8 mouse cellular contexts compared by ENCODE assay signal in the genomic region with DNA sequence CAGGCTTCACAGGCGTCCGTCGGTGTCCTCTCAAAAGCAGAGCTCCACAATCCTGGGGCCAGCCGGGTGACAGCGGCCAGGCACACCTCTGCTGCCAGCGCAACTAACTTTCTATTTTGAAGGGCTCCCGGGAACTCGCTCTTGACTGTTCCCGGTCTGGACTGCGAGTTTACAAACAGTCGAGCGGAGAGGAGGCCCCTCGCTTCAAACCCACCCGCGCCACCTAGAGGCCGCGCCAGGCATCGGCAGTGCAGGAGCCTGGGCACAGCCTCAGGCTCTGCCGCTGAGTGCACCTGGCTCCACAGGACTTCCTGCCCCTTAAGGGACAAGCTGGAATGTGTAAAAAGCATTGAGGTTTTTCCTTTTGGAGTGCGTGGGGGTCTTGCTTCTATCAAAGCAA. TPM values are rescaled to one million over a fixed set of nuclear protein-coding genes. Genes with fewer than 3 reads are reported as not detected.
DNase-seq lines count a peak whose midpoint lies in the region; ATAC-seq and TF ChIP-seq lines count a peak whose summit lies in the region.

A gene (minus strand): TSS at position 122 of the 400 bp plus-strand sequence.

- no peak within 1 kb of the TSS for H3K9ac ChIP-seq in forebrain, embryonic 13.5 days
- no peak within 1 kb of the TSS for H3K9ac ChIP-seq in liver, embryonic 15.5 days
- no peak within 1 kb of the TSS for H3K9ac ChIP-seq in neural tube, embryonic 13.5 days

- TF ChIP-seq CTCF in testis, adult 2 months (IDR thresholded peaks at IDR 0.05; ENCODE audit: control insufficient read depth, insufficient read depth, insufficient replicate concordance, low read depth, low read length), result peak; percentile 89

- H3K36me3 ChIP-seq in forebrain, embryonic 13.5 days (ENCODE audit: poor library complexity, severe bottlenecking), result no peaks in the 10 kb centered on the region
- no peaks in the 10 kb centered on the region for H3K36me3 ChIP-seq in liver, embryonic 15.5 days (replicated peaks)
- no peaks in the 10 kb centered on the region for H3K36me3 ChIP-seq in neural tube, embryonic 13.5 days
- no peaks in the 10 kb centered on the region for H3K36me3 ChIP-seq in testis, adult 2 months (ENCODE audit: control insufficient read depth, insufficient read depth, low read length)

- no peaks in the 10 kb centered on the region for H3K9me3 ChIP-seq in forebrain, embryonic 13.5 days (replicated peaks)
- H3K9me3 ChIP-seq in liver, embryonic 15.5 days (replicated peaks), result no peaks in the 10 kb centered on the region
- H3K9me3 ChIP-seq in neural tube, embryonic 13.5 days, result no peaks in the 10 kb centered on the region

- WGBS in forebrain, embryonic 13.5 days, result 1% methylated on average over 20 of the region's 20 CpGs
- WGBS in liver, embryonic 15.5 days (ENCODE audit: insufficient replicate concordance), result 3% methylated on average over 20 of the region's 20 CpGs
- 3% methylated on average over 20 of the region's 20 CpGs for WGBS in neural tube, embryonic 13.5 days

- H3K4me1 ChIP-seq in forebrain, embryonic 13.5 days, result peaks cover 36% of the 10 kb centered on the region
- no peaks in the 10 kb centered on the region for H3K4me1 ChIP-seq in liver, embryonic 15.5 days (replicated peaks)
- H3K4me1 ChIP-seq in neural tube, embryonic 13.5 days (replicated peaks), result peaks cover 15% of the 10 kb centered on the region
- H3K4me1 ChIP-seq in testis, adult 2 months (ENCODE audit: control insufficient read depth, insufficient read depth, low read length), result peaks cover 2% of the 10 kb centered on the region

- H3K27ac ChIP-seq in forebrain, embryonic 13.5 days, result no peak within 1 kb of the TSS
- H3K27ac ChIP-seq in liver, embryonic 15.5 days (replicated peaks), result no peak within 1 kb of the TSS
- no peak within 1 kb of the TSS for H3K27ac ChIP-seq in neural tube, embryonic 13.5 days (replicated peaks)
- H3K27ac ChIP-seq in testis, adult 2 months (ENCODE audit: control insufficient read depth, insufficient read depth, low read depth, low read length), result no peak within 1 kb of the TSS

- H3K4me2 ChIP-seq in forebrain, embryonic 13.5 days, result peak within 1 kb of the TSS; percentile 53
- peak within 1 kb of the TSS; percentile 54 for H3K4me2 ChIP-seq in liver, embryonic 15.5 days
- peak within 1 kb of the TSS; percentile 46 for H3K4me2 ChIP-seq in neural tube, embryonic 13.5 days

- 0 out of 2 replicates have a peak, but pooled peaks have one; percentile 60 for ATAC-seq in cerebellum, adult (ENCODE audit: insufficient number of reproducible peaks, low FRiP score, low TSS enrichment)
- ATAC-seq in forebrain, embryonic 13.5 days, result peak; percentile 43; the same call in 1 of the 2 replicates
- no peak for ATAC-seq in liver, embryonic 15.5 days (ENCODE audit: insufficient read depth)
- peak; percentile 76 for ATAC-seq in neural tube, embryonic 13.5 days (ENCODE audit: low read depth)

- DNase-seq in CD4-positive helper T cell, adult 2 months (ENCODE audit: low read depth, low spot score), result peak; percentile 45
- DNase-seq in heart, postnatal 10 days, result peak; percentile 81 to 90
- peak; percentile 78 to 92 for DNase-seq in kidney, postnatal 36 days

- intact Hi-C loops in heart, postnatal 10 days (cut with DNase I), result loop anchor here (1.0 to 2.0 kb wide), 4 partner anchors 22 to 115 kb away; no protein-coding TSS in a partner anchor

- no peak for TF ChIP-seq POLR2A in testis, adult 2 months (IDR thresholded peaks at IDR 0.05; ENCODE audit: control insufficient read depth, low read depth, low read length)

- peak within 1 kb of the TSS; percentile 30 for H3K4me3 ChIP-seq in forebrain, embryonic 13.5 days
- H3K4me3 ChIP-seq in liver, embryonic 15.5 days (replicated peaks), result peak within 1 kb of the TSS; percentile 27; the same call in 1 of the 2 replicates
- peak within 1 kb of the TSS; percentile 16; the same call in 1 of the 2 replicates for H3K4me3 ChIP-seq in neural tube, embryonic 13.5 days
- peak within 1 kb of the TSS; percentile 82 for H3K4me3 ChIP-seq in testis, adult 2 months (ENCODE audit: control insufficient read depth, low read depth, low read length)

- H3K27me3 ChIP-seq in forebrain, embryonic 13.5 days, result peaks cover 26% of the 10 kb centered on the region
- H3K27me3 ChIP-seq in liver, embryonic 15.5 days, result no peaks in the 10 kb centered on the region
- 0 out of 2 replicates have a peak, but pooled peaks cover 3% of the 10 kb centered on the region for H3K27me3 ChIP-seq in neural tube, embryonic 13.5 days
- H3K27me3 ChIP-seq in testis, adult 2 months (ENCODE audit: control insufficient read depth, insufficient read depth, low read length), result no peaks in the 10 kb centered on the region

RNA-seq across cellular contexts. Expression of the gene that starts here (rescaled TPM):
- 0.41 and 0.84 TPM in 2 replicates for polyA plus RNA-seq in forebrain, embryonic 13.5 days (2015; fragmentation: Nextera tagmentation; extraction: Ambion mirVana)
- under 1 TPM; 0.64 to 0.65 TPM for total RNA-seq in heart, postnatal 10 days (2021)
- polyA plus RNA-seq in liver, embryonic 15.5 days (2015; fragmentation: Nextera tagmentation; extraction: Ambion mirVana), result not detected in 2 replicates
- polyA plus RNA-seq in neural tube, embryonic 13.5 days (2015; fragmentation: Nextera tagmentation; extraction: Ambion mirVana), result 0.06 TPM in 1 of 2 replicates, not detected in the other
- 0.44 and 0.94 TPM in 2 replicates for polyA plus RNA-seq in testis, adult 2 months (2012; rRNA removed)

Comparison
In these comparisons a context has a peak if more than half of its experiments do, and no peak if none do; other contexts are left out.
1. Peak in ATAC-seq, H3K4me3 ChIP-seq and H3K4me2 ChIP-seq in forebrain, embryonic 13.5 days; RNA of the gene not detected or under 1 TPM.
2. Peak in DNase-seq in heart, postnatal 10 days; RNA of the gene not detected or under 1 TPM.
3. Peak in ATAC-seq, H3K4me3 ChIP-seq and H3K4me2 ChIP-seq in neural tube, embryonic 13.5 days; RNA of the gene not detected or under 1 TPM.
4. H3K4me3 ChIP-seq: peak in every context shown above with its lines; median percentile 82 in testis, adult 2 months; 30 in forebrain, embryonic 13.5 days; 27 in liver, embryonic 15.5 days; 16 in neural tube, embryonic 13.5 days.